Mouse (Mus musculus): ENCODE measurements around the gene Hist1h2ak.
"Not testable (repeated sequence)": the region's sequence is repeated elsewhere in the genome, so short reads cannot be mapped to it uniquely, and the experiment has no call there.

Gene Hist1h2ak

DNA sequence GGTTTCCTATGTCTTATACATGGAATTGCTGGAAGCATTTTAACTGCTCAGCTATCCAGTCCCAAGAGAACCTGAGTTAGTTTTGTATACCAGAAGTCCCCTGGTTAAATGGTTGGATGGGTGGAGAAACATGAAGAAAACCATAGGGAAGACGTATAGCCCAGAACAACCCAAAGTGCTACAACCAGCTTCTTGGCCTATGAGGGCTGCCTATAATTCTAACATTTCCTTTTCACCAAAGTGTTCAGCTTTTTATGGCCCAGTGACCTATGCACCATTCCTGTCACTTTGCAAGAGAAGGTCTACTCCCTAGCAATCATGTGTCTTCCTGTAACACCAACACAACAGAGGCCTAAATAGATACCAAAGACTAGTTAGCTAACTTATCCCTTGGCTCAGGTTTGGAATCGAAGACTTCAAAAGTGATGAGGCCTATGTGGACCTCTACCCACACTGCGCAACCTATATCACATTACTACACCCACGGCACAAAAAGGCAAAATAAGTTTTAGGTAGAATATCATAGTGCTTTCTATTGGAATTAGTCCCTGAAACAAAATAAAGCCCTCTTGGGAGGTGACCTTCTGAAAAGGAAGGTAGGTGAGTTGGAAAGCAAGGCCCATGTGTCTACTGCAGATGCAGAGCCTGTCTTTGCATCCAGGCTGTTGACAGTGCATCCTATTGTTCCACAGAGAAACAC lies 35.1 kb downstream of the Hist1h2ak start:
- no peak for DNase-seq

DNA sequence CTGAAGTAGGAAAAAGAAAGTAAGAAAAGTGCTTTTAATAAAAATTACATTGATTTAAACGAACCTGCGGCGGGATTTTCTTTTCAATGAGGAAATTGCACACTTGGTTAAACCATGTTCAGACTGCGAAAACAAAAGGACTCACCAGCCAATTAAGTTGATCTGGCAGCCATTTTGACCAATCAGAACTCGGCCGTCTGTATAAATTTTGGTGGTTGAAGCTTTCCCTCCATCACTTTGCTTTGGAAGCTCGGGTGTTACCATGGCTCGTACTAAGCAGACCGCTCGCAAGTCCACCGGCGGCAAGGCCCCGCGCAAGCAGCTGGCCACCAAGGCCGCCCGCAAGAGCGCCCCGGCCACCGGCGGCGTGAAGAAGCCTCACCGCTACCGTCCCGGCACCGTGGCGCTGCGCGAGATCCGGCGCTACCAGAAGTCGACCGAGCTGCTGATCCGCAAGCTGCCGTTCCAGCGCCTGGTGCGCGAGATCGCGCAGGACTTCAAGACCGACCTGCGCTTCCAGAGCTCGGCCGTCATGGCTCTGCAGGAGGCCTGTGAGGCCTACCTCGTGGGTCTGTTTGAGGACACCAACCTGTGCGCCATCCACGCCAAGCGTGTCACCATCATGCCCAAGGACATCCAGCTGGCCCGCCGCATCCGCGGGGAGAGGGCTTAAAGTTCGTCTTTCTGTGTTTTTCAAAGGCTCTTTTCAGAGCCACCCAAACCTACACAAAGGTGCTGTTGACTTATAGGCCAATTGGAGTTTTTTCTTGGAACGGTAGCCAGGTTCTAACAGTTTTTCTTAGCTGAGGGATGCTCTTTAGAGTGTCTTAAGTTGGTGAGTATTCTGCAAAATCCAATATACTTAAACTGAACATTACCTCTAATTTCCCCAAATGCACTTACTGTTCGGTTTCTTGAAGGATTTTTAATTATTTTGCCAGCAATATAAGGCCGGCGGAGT lies 36.0 kb downstream of the Hist1h2ak start, which contains the start of gene Hist1h3h:
Hist1h3h (plus strand) TSS at position 263 of the 961 bp plus-strand sequence.
- DNase-seq, result peak; percentile 74 to 78

DNA sequence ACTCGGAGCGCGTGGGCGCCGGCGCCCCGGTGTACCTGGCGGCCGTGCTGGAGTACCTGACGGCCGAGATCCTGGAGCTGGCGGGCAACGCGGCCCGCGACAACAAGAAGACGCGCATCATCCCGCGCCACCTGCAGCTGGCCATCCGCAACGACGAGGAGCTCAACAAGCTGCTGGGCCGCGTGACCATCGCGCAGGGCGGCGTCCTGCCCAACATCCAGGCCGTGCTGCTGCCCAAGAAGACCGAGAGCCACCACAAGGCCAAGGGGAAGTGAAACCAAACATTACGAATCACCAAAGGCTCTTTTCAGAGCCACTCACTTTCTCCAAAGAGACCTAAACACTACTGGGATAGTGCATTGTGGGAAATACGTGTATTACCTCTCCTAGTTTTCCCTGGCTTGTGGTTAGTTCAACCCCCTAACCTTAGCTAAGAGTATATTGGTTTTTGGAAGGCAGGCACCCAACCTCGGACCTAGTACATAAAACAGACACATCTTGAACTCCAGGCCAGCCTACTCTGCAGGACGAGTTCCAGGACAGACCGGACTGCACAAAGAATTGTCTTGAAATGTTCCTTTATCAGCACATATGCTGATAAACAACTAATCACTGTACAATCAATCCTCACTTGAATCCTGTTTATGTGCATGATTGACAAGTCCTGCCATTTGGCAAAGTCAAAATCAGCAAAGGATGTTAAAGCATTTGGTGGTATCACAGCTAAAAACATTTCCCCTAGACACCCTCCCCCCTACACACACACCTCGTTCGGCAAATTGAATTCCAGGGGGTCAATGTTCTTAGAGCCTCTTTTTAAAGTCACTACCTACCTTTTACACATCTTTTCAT lies 36.9 kb downstream of the Hist1h2ak start:
- DNase-seq, result not testable (repeated sequence)

DNA sequence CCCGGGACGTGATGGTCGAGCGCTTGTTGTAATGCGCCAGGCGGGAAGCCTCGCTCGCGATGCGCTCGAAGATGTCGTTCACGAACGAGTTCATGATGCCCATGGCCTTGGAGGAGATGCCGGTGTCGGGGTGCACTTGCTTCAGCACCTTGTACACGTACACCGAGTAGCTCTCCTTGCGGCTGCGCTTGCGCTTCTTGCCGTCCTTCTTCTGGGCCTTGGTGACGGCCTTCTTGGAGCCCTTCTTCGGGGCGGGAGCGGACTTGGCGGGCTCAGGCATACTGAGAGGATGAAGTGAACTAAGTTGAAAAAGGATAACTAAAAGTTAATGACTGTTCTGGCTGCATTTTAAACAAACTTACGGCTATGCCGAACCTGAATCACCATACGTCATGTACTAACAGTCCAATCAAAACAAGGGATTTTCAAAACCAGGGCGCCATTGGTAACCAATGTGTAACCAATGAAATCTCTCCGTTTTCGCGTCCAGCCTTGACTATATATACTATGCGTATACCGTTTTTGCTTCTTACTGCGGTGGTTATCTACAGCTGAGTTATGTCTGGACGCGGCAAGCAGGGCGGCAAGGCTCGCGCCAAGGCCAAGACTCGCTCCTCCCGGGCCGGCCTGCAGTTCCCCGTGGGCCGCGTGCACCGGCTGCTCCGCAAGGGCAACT lies 37.6 kb downstream of the Hist1h2ak start, which contains the start of the genes Hist1h2bl and Hist1h2ai:
Hist1h2bl (minus strand) TSS at position 280 of the 676 bp plus-strand sequence.
Hist1h2ai (plus strand) TSS at position 559 of the 676 bp plus-strand sequence.
- peak; percentile 60 to 87 for DNase-seq

DNA sequence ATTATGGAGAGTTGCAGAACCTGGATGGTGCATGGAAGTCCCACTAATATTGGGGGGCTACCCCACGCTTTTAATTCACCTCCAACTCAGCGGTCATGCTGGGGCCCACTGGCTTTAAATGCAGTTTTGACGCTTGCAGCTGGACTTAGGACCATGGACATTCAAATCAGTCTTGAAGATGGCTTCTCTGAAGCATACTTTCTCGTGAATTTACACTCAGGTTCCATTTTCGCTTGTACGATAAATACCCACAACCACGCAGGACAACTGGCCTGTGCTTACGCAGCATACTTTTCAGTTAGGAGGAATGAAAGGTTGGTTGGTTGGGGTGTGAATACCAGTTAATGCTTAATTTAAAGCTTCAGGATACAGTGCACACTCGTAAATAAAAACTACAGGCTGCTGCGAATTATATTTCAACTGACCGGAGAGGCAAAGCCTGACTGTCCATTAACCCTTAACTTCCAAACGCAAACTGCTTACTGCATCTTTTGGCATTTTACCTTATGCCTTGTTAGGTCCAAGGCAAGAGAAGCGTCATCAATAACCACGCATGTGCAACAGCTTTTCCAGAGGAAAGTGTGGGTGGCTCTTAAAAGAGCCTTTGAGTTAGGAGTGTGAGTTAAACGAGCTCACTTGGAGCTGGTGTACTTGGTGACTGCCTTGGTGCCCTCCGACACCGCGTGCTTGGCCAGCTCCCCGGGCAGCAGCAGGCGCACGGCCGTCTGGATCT lies 38.3 kb downstream of the Hist1h2ak start:
- no peak for DNase-seq

DNA sequence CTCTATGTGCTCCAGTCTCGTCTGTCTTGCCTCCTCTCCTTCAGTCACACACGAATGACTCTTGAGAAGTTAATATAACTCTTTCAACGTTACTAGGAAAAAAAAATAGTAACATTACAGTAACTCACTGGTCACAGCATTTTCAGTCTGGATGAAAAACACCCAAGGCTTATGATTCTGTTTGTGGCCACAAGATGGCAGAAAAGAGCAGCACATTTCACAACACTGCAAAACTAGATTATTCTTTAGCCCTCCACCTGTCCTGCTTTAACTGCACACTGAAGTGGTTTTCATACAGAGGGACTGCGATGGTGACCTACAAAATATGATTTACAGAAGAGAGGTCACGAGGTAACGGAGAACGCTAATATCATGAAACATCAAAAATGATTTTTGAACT lies 38.9 kb downstream of the Hist1h2ak start:
- peak; percentile 62 to 75 for DNase-seq

DNA sequence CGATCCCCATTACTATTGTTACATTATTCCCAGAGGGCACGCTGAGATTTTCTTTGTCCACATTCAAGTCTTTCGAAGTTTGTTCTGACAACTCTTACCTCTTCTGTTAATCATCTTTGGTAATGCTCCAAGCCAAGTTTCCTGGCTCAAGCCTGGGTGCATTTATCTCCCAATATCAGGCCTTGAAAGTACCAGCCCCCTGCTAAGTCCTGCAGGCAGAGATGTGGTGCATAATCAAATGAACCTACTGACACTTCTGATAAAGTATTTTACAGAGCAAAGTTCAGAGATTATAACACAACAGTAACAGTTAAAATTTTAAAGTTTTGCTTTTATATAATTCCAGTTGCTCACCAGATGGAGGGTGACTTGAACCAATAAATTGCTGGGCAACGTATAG lies 41.9 kb downstream of the Hist1h2ak start:
- no peak for DNase-seq

DNA sequence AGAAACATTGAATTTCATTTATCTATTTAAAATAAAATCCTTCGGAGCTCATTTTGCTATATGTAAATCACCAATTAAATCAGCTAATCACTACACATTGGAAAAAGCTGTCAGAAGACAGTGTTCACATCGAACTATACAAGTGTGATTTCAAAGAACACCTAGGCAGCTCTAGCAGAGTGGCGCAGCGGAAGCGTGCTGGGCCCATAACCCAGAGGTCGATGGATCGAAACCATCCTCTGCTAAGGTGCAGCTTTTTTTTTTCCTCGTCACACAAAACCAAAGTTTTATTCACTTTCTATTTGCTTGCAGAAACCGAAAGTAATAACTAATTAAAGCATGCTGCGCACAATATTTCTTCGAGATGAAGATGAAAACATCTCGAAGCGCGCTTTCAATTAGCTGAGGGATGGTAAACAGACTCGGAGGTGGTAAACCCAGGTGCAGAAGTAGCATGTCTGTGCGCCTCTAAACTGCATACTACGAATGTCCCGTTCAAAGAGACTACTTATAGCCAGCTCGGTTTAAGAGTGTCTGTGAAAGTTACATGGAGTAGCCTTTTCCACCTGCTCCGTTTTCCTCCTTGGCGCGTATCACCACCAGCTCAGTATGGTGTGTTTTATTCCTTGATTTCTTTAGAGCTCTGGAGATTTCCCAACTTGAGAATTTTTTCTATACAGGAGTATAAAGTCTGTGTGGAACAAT lies 42.7 kb downstream of the Hist1h2ak start:
- DNase-seq, result peak; percentile 68 to 81

DNA sequence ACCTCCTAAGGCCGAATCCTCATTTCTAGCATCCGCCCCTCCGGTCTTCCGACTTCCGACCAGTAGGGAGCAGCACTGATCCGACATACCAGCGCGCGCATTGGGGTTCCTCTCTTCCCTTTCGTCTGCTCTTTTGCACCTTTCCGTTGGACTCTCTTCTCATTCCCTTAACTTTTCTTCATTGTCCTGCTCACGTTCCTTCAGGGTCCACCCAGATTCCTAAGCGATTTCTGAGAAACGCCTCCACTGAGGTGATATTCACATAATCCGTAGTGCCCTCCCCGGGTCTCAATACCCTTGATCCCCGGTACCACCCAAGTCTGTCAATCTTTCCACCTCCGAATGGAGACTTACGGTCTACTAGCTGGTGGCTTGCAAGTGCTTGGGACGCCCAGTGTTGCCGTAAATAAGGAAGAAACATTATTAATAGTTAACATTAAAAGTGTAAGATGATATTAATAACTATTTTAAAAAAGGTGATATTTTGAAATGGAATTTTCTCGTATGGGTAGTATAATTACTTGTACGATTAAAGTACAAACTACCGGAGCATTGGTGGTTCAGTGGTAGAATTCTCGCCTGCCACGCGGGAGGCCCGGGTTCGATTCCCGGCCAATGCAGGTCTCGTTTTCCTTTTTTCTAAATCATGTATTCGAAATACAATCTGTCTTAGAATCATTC lies 43.5 kb downstream of the Hist1h2ak start:
- peak; percentile 87 to 93 for DNase-seq

DNA sequence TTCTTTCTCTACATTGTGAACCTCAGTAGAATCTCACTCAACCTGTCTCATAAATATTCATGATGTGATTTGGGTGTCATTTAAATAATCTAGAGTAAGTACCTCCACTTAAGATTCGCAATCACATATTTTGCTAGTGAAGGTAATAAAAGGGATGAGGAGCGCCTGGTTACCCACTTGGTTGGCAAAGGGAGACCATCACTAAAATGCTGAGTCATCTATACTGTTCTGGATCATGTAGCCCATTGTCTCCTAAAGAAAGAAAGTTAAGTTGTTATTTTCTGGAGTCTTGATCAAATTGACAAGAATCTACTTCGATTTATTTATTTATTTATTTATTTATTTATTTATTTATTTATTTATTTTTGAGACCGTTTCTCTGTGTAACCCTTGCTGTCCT lies 47.0 kb downstream of the Hist1h2ak start:
- DNase-seq, result no peak

Data from kidney, postnatal 36 days (tissue).